ENCODE assay signal across 8 mouse cellular contexts in genomic region chr19:46056947-46057607, GRCm38 (mm10). TPM values are rescaled to one million over a fixed set of nuclear protein-coding genes. Genes with fewer than 3 reads are reported as not detected.
DNase-seq lines count a peak whose midpoint lies in the region; ATAC-seq and TF ChIP-seq lines count a peak whose summit lies in the region.

No protein-coding gene starts in this region.

- H3K4me3 ChIP-seq in forebrain, postnatal 0 days (ENCODE audit: low read depth, low read length): peak overlapping the region; percentile 84
- peak overlapping the region; percentile 75 for H3K4me3 ChIP-seq in hindbrain, embryonic 12.5 days

- H3K27me3 ChIP-seq in Patski: no peaks in the 10 kb centered on the region
- H3K27me3 ChIP-seq in forebrain, postnatal 0 days (ENCODE audit: insufficient read depth, low read length): no peaks in the 10 kb centered on the region
- no peaks in the 10 kb centered on the region for H3K27me3 ChIP-seq in hindbrain, embryonic 12.5 days

- H3K36me3 ChIP-seq in forebrain, postnatal 0 days (ENCODE audit: insufficient read depth): peaks cover 11% of the 10 kb centered on the region
- peaks cover 4% of the 10 kb centered on the region for H3K36me3 ChIP-seq in hindbrain, embryonic 12.5 days

- in situ Hi-C loops in Patski (cut with MboI; ENCODE audit: low pct_unique_long_range_greater_than_20kb): no loop called here

- WGBS in forebrain, postnatal 0 days: under 1% methylated on average over 32 of the region's 42 CpGs
- 1% methylated on average over 35 of the region's 42 CpGs for WGBS in hindbrain, embryonic 12.5 days

- peak; percentile 51 for ATAC-seq in Patski
- peak; percentile 54 for ATAC-seq in forebrain, postnatal 0 days
- ATAC-seq in hindbrain, embryonic 12.5 days (ENCODE audit: low FRiP score): peak; percentile 55; the same call in 1 of the 2 replicates

- CTCF ChIA-PET in Patski (lab: Charles Lee): interaction anchor here (0.7 to 1.0 kb wide), 2 partner anchors 9 to 20 kb away, joined by 3 to 4 read pairs; no protein-coding TSS in a partner anchor

- peak overlapping the region; percentile 86 for H3K4me2 ChIP-seq in forebrain, postnatal 0 days (ENCODE audit: low read depth)
- H3K4me2 ChIP-seq in hindbrain, embryonic 12.5 days (replicated peaks): peak overlapping the region; percentile 90

- 0 out of 2 replicates have a peak, but pooled peaks cover 5% of the 10 kb centered on the region for H3K4me1 ChIP-seq in forebrain, postnatal 0 days (ENCODE audit: insufficient read depth)
- peaks cover 12% of the 10 kb centered on the region for H3K4me1 ChIP-seq in hindbrain, embryonic 12.5 days

- H3K9me3 ChIP-seq in forebrain, postnatal 0 days (ENCODE audit: low read length): no peaks in the 10 kb centered on the region
- H3K9me3 ChIP-seq in hindbrain, embryonic 12.5 days (replicated peaks): no peaks in the 10 kb centered on the region

- TF ChIP-seq CTCF in Patski (IDR thresholded peaks at IDR 0.05): no peak
- peak; percentile 30; the same call in 1 of the 2 replicates for TF ChIP-seq CTCF in forebrain, postnatal 0 days (IDR thresholded peaks at IDR 0.05; ENCODE audit: low read depth)

- POLR2A ChIA-PET in Patski (lab: Charles Lee): interaction anchor here (0.7 to 0.9 kb wide), 2 partner anchors 11 to 18 kb away, joined by 3 to 7 read pairs; partner anchors contain the start of gene Ldb1

- DNase-seq in Patski (ENCODE audit: low read depth, low spot score): no peak
- peak; percentile 80 for DNase-seq in cerebellum, adult 9-10 months
- DNase-seq in forebrain, postnatal 0 days: peak; percentile 77
- DNase-seq in left cerebral cortex, adult 18-20 months (ENCODE audit: low spot score in 2 of 2): peak; percentile 64 to 65
- peak; percentile 87 to 90 for DNase-seq in lung, postnatal 4 days
- peak; percentile 60 to 72 for DNase-seq in right cerebral cortex, adult 2 months (ENCODE audit: low spot score in 2 of 2)
- peak; percentile 47 for DNase-seq in urinary bladder, postnatal 10 days (ENCODE audit: low spot score)

- H3K9ac ChIP-seq in forebrain, postnatal 0 days: peak overlapping the region; percentile 66
- H3K9ac ChIP-seq in hindbrain, embryonic 12.5 days: peak overlapping the region; percentile 74

- peak overlapping the region; percentile 78 for H3K27ac ChIP-seq in forebrain, postnatal 0 days (ENCODE audit: low read depth, low read length)
- H3K27ac ChIP-seq in hindbrain, embryonic 12.5 days: peak overlapping the region; percentile 85

RNA-seq across cellular contexts. Expression of gene Ldb1, which starts 12.1 kb away (rescaled TPM):
- 169 TPM for polyA plus RNA-seq in Patski (2021)
- 140 and 162 TPM in 2 replicates for total RNA-seq in forebrain, postnatal 0 days (2014; rRNA removed)
- 82.6 and 90.4 TPM in 2 replicates for polyA plus RNA-seq in forebrain, postnatal 0 days (2015; fragmentation: Nextera tagmentation; extraction: Ambion mirVana)
- polyA plus RNA-seq in hindbrain, embryonic 12.5 days (2016; fragmentation: Nextera tagmentation; extraction: Ambion mirVana): 129 and 138 TPM in 2 replicates
- 100 to 1,000 TPM; 113 to 123 TPM for total RNA-seq in left cerebral cortex, adult 18-20 months (2021)

RNA-seq across cellular contexts. Expression of gene Pprc1, which starts 12.4 kb away (rescaled TPM):
- 33.2 TPM for polyA plus RNA-seq in Patski (2021)
- 10.6 and 11.2 TPM in 2 replicates for total RNA-seq in forebrain, postnatal 0 days (2014; rRNA removed)
- 9.0 and 11.3 TPM in 2 replicates for polyA plus RNA-seq in forebrain, postnatal 0 days (2015; fragmentation: Nextera tagmentation; extraction: Ambion mirVana)
- 28.5 and 30.8 TPM in 2 replicates for polyA plus RNA-seq in hindbrain, embryonic 12.5 days (2016; fragmentation: Nextera tagmentation; extraction: Ambion mirVana)
- 10 to 100 TPM; 26.1 to 33.3 TPM for total RNA-seq in left cerebral cortex, adult 18-20 months (2021)

RNA-seq across cellular contexts. Expression of gene Nolc1, which starts 18.6 kb away (rescaled TPM):
- polyA plus RNA-seq in Patski (2021): 66.3 TPM
- 38.0 and 51.6 TPM in 2 replicates for total RNA-seq in forebrain, postnatal 0 days (2014; rRNA removed)
- 49.7 and 67.3 TPM in 2 replicates for polyA plus RNA-seq in forebrain, postnatal 0 days (2015; fragmentation: Nextera tagmentation; extraction: Ambion mirVana)
- 84.9 and 88.7 TPM in 2 replicates for polyA plus RNA-seq in hindbrain, embryonic 12.5 days (2016; fragmentation: Nextera tagmentation; extraction: Ambion mirVana)
- total RNA-seq in left cerebral cortex, adult 18-20 months (2021): 10 to 100 TPM; 47.0 to 50.2 TPM

RNA-seq across cellular contexts. Expression of gene Hps6, which starts 53.8 kb away (rescaled TPM):
- polyA plus RNA-seq in Patski (2021): 15.6 TPM
- 5.3 and 7.0 TPM in 2 replicates for total RNA-seq in forebrain, postnatal 0 days (2014; rRNA removed)
- 3.6 and 4.6 TPM in 2 replicates for polyA plus RNA-seq in forebrain, postnatal 0 days (2015; fragmentation: Nextera tagmentation; extraction: Ambion mirVana)
- 4.8 and 5.1 TPM in 2 replicates for polyA plus RNA-seq in hindbrain, embryonic 12.5 days (2016; fragmentation: Nextera tagmentation; extraction: Ambion mirVana)
- total RNA-seq in left cerebral cortex, adult 18-20 months (2021): 1 to 10 TPM; 7.8 to 8.4 TPM

RNA-seq across cellular contexts. Expression of gene Armh3, which starts 58.8 kb away (rescaled TPM):
- 18.4 TPM for polyA plus RNA-seq in Patski (2021)
- total RNA-seq in forebrain, postnatal 0 days (2014; rRNA removed): 17.5 and 22.5 TPM in 2 replicates
- polyA plus RNA-seq in forebrain, postnatal 0 days (2015; fragmentation: Nextera tagmentation; extraction: Ambion mirVana): 18.7 and 20.9 TPM in 2 replicates
- 21.3 and 24.2 TPM in 2 replicates for polyA plus RNA-seq in hindbrain, embryonic 12.5 days (2016; fragmentation: Nextera tagmentation; extraction: Ambion mirVana)
- total RNA-seq in left cerebral cortex, adult 18-20 months (2021): 10 to 100 TPM; 17.5 to 20.2 TPM
